Mouse (Mus musculus) CH12F3 (cell line): Measurements from ENCODE around the gene Slc25a25.

Experiments used
- in situ Hi-C: fragments of 300-500 bp; cut with MboI; formaldehyde crosslinking; loops from 2 replicates; pipeline ENCODE4 v1.14.3; 2020; ENCODE audit warnings: low sequenced_read_pairs

The Slc25a25 gene

DNA sequence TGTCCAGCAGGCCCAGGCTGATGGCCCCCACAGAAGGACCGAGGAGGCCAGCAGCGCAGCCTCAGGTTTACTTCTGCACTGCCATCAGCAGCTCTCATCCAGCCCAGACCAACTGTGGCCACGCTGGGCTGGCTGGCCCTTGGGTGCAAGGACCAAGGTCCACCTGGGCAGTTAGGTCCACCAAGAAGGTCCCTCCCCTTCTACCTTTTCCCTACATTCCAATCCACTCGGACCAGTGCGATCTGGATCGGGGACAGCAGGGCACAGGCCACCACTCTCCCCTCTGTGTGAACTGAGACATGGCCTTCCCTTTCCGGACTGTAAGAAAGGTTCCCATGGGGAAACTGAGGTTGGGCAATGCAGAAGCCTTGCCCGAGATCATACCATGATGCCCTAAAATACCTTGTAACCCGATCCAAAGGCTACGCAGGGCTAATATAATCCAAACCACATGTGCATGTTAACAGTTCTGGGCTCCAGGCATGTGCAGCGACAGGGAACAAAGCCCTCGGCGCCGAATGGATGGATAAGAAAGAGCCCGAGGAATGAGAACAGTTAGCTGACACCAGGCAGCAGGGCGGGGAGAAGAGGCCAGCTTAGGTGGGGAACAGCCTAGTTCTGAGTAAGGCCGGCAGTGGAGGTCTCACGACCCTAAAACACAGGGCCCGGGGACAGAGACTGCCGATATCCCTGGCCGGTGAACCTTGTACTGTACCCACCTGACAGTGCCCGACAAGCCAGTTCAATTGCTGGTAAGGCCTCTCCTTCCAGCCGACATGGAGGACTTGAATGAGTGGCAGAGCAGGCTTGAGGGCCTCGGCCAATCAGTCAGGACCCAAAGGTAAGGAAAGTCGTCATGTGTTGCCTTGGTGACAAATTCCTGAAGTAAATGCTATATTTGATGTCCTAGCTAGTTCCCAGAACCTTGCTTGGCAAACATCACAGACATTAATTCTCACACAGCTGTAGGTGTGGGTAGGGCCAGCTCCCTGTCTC is 42.5 kb downstream of the Slc25a25 start:
- in situ Hi-C loops: no loop called here

DNA sequence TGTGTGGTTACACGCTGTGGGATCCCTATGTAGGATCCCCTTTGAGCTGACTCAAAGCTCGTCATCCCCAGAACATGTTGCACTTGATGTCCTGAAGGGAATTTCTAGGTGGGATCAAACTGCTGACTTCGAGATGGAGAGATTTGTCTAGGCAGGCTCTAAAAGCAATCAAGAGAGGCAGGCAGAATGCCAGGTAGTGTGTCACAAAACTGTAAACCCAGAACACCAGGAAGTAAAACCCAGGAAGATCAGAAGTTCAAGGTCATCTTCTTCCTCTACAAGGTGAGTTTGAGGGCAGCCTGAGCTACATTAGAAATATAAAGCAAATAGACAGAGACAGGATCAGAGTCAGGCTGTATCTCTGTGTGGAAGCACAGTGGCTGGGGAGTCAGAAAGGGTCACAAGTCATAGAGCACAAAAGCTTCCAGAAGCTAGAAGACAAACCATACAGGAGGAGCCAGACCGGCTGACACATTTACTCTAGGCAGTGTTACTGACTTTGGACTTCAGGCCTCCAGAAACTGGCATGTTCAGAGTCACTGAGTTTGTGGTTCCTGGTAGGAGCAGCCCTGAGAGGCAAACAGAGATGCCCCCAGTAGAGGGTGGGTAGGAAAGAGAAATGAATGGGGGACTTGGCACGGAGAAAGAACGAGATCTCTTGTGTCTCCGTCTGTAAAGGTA is 44.0 kb downstream of the Slc25a25 start:
- in situ Hi-C loops: no loop called here

DNA sequence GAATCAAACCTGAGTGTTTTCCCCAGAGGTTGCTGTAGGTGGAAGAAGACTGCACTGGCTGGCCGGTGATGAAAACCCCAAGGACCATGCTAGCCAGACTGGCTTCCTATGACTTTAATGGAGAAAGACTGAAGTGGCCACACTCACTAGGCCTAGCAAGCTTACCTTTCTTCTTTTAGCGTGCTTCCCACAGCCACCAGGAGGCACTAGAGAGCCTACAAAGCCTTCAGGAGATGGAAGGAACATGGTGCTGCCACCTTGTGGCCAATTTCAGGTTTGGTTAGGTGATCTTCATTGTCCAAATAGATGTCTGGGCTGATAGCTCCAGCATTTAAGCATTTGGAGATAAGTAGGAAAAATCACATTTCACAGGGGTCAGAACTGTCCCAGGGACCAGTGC is 46.6 kb downstream of the Slc25a25 start:
- in situ Hi-C loops: loop anchor here (5.0 kb wide), 1 partner anchor 83 kb away; no protein-coding TSS in a partner anchor

DNA sequence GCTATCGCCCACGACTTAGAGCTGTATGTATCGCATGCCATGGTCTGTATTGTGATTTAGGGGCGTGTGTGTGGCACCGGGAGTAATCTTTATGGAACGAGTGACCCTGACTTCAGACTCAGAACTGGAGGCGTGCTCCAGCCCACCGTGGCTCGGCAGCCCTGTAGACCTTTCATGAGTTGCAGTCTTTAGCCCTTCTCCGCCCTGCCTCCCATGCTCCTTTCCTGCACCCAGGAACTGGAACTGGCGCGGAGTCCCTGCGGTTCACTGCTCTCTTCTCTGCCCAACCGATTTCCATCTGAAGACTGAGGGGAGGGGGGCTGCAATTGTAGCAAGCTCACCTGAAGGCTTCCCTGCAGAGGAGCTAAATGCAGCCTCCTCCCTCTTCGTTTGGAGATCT is 54.5 kb downstream of the Slc25a25 start:
- in situ Hi-C loops: loop anchor here (10.0 kb wide), 1 partner anchor 168 kb away; no protein-coding TSS in a partner anchor

DNA sequence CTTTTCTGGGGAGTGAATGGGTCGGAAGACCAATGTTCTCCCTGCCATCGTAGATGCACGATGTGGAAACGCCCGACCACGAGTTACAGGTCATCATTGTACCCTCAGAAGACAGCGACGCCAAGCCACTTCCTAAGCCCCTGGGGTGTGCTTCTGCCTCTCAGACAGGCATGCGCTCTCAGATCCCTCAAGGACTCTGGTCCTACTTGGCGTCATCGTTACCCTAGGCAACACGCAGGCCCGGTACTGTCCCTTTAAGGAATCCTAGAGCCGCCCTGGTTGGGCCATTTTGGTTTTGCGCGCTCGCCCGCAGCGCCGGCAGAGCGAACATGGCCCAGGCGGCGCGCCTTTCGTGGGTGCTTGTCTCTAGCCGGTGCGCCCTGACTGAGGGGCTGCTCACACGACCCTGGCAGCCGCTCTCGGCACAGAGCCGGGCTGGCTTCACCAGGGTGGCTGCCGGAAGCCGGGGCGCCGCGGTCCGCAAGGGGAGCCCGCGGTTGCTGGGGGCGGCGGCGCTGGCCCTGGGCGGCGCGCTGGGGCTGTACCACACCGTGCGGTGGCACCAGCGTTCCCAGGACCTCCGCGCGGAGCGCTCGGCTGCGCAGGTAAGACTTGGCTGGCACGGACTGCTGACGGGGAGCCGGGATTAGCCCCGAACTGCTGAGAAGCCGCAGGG is 55.2 kb downstream of the Slc25a25 start:
- in situ Hi-C loops: loop anchor here (10.0 kb wide), 1 partner anchor 169 kb away; no protein-coding TSS in a partner anchor

DNA sequence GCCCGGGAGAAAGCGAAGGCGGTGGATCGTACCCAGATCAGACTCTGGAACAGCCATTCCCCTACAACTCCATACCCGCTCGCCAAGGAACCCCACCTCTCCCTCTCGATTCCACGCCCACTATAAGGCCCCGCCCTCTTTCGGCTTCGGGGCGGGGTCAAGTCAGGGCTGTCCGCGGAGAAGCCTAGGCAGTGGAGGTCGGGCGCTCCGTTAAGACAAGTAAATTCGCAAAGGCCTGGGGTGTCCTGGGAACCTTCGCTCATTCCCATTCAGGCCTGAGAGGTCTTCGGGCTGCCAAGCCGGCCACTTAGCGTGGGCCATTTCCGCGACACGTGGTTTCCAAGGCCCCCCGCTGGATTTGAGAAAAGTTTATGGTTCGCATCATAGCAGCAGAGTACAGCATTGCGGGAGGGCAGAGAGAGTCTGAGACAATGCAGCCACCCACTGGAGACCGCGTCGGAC is 55.7 kb downstream of the Slc25a25 start, which contains the start of gene Ptges2:
Gene Ptges2, plus strand, starts transcription at position 413 of the 462 bp plus-strand sequence.
- in situ Hi-C loops: loop anchor here (10.0 kb wide), 1 partner anchor 169 kb away; no protein-coding TSS in a partner anchor

DNA sequence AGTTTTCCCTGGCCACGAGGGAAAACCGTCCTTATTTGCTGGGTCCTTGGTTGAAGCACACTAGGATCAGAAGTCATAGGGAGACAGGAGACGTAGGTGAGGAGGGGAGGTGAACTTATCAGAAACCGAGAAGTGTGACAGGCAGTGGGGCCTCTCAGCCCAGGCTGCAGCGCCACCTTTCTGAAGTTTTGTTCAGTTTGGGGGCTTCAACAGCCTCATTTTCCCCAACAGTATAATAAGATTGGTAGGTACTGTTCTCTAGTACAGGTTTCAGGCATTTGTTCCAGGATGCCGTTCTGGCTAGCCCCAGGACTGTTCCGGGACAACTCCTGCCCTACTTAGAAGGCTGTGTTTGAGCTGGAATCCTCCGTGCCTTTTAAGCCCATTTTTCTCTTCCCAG is 56.3 kb downstream of the Slc25a25 start:
- in situ Hi-C loops: loop anchor here (10.0 kb wide), 1 partner anchor 170 kb away; no protein-coding TSS in a partner anchor

DNA sequence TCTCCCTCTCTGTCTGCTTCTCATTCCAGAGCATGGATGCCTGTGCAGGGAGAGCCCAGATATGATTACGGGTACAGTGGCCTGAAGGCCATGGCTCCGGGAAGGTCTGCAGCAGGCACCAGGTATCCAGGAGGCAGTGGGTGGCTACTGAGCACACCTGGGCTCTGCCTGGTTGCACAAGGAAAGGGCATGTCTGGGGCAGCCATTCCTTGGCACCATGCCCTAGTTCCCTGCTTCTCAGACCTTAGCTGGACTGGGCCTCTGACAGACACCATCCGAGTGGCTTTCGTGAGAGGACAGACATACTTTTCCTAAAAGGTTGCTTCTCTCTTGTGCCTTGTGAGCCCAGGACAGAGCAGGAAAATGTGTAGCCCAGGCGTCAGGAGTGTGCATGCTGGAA is 59.2 kb downstream of the Slc25a25 start:
- in situ Hi-C loops: loop anchor here (10.0 kb wide), 1 partner anchor 173 kb away; no protein-coding TSS in a partner anchor

DNA sequence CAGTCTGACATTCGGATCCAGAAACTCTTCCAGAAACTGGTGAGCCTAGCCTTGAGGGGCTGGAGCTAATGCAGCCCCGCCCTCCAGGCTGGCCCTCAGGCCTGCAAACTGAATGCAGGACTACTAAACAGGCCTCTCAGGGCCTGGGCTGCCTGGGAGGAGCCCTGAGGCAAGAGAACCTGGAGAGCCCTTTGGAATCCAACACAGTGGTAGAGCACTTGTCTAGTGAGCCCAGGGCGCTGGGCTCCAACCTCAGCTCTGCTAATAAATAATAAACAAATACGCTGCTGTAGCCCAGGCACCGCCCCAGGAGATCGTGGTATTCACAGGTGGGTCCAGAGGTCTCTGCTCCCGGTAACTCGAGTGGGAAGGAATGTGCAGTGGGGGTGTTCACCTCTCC is 60.4 kb downstream of the Slc25a25 start:
- in situ Hi-C loops: loop anchor here (10.0 kb wide), 1 partner anchor 174 kb away; no protein-coding TSS in a partner anchor

DNA sequence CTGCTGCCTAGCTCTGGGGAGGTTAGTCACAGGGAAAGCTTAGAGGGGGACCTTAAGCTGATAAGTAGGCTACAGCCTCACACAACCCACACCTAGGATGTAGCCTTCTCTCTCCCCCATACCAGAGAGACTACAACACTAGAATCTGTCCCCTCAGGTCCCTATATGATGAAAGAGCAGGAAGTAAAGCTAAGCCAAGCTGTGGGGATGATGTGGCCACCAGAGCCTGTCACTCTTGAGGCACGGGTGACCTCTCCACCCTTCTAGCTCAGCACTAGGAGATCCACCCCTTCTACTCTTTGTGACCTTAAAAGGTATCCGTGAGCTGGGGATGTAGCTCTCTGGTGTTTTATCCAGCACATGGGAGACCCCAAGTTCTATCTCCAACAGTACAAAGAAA is 62.1 kb downstream of the Slc25a25 start:
- in situ Hi-C loops: no loop called here

DNA sequence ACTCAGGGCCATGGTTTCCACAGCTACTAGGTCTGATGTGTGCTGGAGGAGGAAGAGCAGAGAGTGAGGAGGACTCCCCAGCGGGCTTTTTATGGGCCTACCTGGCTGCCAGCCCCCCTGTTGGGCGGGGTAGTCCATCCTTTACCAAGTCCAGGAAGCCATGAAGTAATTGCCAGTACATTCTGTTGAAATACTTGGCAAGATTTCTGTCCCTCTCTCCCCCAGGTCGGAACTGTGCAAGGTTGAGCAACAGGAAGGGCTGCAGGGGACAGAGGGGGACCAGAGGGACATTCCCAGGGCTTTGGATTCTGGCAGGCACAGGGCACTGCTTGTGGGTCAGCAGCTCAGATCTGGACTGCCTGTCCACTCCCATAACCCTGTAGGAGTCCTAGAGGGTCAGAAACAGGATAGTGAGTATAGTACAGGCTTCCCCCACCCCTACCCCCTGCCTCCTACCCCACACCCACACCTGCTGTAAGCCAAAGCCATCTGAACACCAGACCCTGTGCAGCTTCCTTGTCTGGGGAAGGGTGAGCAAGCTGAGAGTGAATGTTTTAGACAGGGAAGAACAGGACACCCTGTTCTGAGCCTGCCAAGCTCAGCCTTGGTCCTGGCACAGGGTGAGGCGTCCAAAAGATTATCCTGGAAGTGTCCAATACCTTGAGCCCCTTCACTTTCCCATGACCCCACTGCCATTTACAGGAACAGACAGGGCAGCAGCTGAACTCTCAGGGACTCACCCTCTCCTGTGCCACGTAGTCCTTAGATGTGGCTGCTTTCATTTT is 63.3 kb downstream of the Slc25a25 start, which contains the start of gene Lcn2:
Gene Lcn2, minus strand, starts transcription at position 547 of the 785 bp plus-strand sequence.
- in situ Hi-C loops: no loop called here

DNA sequence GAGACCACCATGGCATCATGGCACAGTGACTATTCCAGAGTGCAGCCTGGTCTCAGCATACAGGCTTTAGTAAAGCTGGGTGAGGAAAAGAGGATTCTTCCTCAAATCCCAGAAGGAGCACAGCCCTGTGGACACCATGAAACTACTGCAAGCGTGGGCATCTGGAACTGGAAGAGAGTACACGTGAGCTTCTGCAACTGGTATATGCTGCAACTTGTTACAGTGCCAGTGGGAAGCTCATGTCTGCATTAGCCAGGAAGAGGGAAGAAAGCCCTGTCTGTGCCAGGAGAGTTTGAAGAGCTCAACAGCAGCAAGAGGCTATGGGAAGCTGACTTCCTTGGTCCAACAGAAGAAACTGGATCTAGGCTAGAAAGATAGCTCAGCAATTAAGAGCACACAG is 68.6 kb downstream of the Slc25a25 start:
- in situ Hi-C loops: no loop called here

DNA sequence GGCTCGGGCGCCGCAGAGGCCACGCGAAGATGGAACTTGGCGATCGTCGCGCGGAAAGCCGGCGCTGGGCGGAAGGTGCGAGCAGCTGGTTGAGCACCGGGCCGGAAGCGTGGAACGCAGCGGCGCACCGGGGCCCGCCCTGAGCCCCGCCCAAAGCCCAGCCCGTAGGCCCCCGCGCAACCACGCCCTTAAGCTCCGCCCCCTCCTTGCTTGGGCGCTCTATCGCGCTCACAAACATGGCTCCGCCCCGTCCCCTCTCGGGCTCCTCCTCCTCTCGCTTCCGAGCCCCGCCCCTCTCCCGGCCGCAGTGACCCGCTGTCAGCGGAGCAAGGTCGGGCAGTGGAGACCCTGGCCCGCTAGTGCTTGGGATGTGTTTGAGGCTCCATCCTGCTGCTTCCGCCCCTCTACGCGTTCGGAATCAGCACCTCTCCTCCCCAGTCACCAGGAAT is 69.4 kb downstream of the Slc25a25 start, which contains the start of gene 1110008P14Rik:
Gene 1110008P14Rik, minus strand, starts transcription at position 164 of the 449 bp plus-strand sequence.
- in situ Hi-C loops: no loop called here

DNA sequence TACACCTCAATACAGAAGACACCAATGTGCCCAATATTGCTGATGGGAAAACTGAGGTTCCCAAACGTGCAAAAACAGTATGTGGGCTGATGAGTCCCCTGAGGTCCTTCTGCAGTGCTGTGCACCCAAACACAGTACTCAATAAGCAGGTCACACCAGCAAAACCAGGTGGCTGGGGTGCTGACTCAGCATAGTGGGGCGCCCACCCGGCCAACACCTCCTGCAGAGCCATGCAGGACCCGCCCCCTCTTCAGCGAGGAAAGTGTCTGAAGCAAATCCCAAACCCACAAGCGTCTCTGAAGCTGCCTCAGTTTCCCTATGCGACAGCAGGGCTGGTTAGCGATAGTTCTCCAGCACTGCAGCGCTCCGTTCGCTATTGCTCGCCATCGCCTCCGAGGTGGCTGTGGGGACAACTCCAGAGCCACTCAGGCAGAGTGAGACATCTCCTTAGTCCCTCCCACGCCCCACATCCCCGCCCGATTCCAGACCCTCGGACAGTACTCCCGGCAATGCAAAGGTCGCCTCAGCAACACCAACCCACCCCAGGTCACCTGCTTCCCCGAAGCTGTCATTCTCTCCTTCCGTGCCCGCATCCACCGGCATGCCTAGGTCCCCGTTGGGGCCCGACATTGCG is 70.0 kb downstream of the Slc25a25 start:
- in situ Hi-C loops: no loop called here

DNA sequence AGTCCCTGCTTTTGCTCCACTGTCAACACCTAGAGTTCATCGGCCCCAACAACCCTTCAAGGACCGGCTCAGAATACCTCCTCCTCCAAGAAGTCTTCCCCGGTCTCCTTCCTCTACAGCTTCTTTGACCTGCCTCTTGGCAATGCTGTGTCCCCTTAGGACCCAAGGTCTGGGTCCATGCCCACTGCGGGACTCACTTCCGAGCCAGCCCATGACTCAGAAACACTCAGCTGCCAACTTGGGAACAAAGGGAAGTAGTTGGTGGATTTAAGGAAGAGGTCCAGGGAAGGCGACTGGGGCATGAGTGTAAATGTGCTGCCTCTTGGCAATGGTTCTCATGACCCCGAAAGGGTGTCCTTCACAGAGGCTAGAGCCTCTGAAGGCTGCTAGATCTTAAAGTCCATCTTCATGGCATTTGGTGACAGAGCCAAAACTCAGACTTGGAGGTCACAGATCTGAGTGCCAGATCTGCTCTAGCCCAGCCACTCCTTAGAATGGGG is 71.2 kb downstream of the Slc25a25 start:
- in situ Hi-C loops: no loop called here

DNA sequence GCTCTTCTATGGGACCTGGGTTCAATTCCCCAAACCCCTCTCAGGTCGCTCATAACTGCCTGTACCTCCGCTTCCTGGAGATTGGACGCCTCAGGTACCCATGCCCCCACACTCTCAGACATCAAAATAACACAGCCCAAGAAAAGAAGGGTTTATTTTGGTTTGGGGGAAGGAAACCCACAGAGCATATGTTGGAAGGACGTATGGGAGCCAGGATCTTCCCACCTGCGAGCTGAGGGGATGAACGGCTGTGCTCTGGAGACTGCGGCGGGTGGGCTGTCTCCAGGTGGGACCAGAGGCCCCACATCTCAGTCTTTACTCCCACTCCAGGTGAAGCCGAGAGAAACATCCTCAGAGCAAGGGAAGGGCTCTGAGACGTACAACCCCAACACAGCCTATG is 74.3 kb downstream of the Slc25a25 start:
- in situ Hi-C loops: no loop called here

DNA sequence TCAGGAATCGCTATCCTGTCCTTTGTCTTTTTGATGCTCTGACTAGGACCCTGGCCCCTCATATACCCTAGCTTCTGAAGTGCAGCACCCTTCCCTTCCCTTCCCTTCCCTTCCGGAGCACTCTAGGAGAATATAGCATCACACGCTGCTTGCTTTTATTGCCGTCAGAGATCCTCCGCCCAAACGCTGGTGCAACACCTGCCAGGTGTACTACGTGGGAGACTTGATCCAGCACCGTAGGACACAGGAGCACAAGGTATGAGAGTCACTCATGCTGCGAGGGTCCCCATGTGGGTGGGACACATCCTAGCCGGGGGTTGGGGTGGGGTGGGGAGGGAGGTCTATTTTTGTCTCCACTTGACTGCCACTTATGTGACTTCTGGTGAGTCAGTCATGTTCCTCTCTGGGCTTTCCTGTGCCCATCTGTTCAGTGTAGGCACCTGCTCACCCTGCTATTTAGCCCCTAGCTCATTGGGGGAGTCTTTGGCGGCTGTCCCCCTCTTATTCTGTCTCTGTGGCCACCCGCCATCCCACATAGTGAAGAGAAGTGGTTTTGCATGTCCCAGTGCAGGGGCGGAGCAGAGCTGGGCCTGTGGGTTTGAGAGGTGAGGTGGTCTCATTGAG is 75.8 kb downstream of the Slc25a25 start:
- in situ Hi-C loops: no loop called here

DNA sequence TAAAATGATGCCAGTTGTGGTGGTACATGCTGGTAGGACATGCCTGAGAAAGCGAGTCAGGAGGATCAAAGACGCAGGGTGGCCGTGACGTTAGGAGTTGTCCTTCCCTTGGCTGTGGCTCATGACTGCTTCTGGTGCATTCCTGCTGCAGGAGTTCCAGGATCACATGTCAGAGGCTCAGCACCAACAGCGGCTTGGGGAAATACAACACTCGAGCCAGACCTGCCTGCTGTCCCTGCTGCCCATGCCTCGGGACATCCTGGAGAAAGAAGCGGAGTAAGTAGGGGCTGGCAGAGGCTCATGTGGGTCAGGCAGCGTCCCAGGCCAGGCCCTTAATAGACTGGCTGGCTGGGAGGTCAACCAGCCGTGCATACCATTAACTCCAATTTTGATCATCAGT is 77.1 kb downstream of the Slc25a25 start:
- in situ Hi-C loops: no loop called here

DNA sequence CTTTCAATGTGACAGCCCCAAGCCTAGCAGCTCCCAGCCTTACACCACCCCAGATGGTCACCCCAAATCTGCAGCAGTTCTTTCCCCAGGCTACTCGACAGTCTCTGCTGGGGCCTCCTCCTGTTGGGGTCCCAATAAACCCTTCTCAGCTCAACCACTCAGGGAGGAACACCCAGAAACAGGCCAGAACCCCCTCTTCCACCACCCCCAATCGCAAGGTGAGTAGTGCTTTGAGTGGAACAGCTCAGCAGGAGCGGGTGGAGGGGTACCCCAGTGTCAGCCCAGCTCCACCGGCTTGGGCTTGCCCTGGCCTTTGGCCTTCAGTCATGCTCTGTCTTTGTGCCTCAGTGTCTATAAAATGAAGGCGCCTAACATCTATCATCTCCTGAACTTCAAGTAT is 83.9 kb downstream of the Slc25a25 start:
- in situ Hi-C loops: no loop called here
